Mouse (Mus musculus) liver, adult 2 months (tissue): ENCODE results near the gene Tmed10. TPM values are rescaled to one million over a fixed set of nuclear protein-coding genes. Genes with fewer than 3 reads are reported as not detected.

Experiments
- DNase-seq: peaks from one replicate; pipeline ENCODE4 v3.0.0-alpha.2; 2011; ENCODE audit warnings: low read depth, low spot score; ENCODE audit errors: extremely low read depth
- H3K27ac ChIP-seq: fragments of 200-500 bp; replicated peaks from 2 replicates; pipeline ENCODE4 v1.5.1; 2012; ENCODE audit warnings: low read depth, mild to moderate bottlenecking, control low read depth, inconsistent platforms, low read length; ENCODE audit not compliant: insufficient read depth
- H3K27me3 ChIP-seq: fragments of 200-500 bp; 2 replicates; pipeline ENCODE4 v1.6.1; 2012; ENCODE audit warnings: mild to moderate bottlenecking, moderate library complexity, low read length, inconsistent platforms; ENCODE audit not compliant: control insufficient read depth, insufficient read depth
- H3K36me3 ChIP-seq: fragments of 200-500 bp; 2 replicates; pipeline ENCODE4 v1.6.1; 2012; ENCODE audit warnings: low read length, inconsistent platforms; ENCODE audit not compliant: control insufficient read depth, insufficient read depth
- H3K4me1 ChIP-seq: fragments of 200-500 bp; 2 replicates; pipeline ENCODE4 v1.6.1; 2011; ENCODE audit warnings: low read length; ENCODE audit not compliant: control insufficient read depth, insufficient read depth
- H3K4me3 ChIP-seq: fragments of 200-500 bp; 2 replicates; pipeline ENCODE4 v1.5.1; 2011; ENCODE audit warnings: low read depth, mild to moderate bottlenecking, control low read depth, low read length, moderate library complexity; ENCODE audit not compliant: insufficient read depth
- H3K79me2 ChIP-seq: fragments of 200-500 bp; 2 replicates; pipeline ENCODE4 v1.6.1; 2012; ENCODE audit warnings: inconsistent platforms, mild to moderate bottlenecking, low read length, moderate library complexity; ENCODE audit not compliant: control insufficient read depth, insufficient read depth
- H3K9ac ChIP-seq: fragments of 200-500 bp; 2 replicates; pipeline ENCODE4 v1.6.1; 2012; ENCODE audit warnings: low read depth, mild to moderate bottlenecking, control low read depth, inconsistent platforms, low read length
- CTCF ChIP-seq: fragments of 200-500 bp; IDR thresholded peaks from 2 replicates; pipeline ENCODE4 v1.5.1; 2011; ENCODE audit warnings: low read depth, low read length, control low read depth
- POLR2A ChIP-seq: fragments of 200-500 bp; IDR thresholded peaks from 2 replicates; pipeline ENCODE4 v1.6.1; 2011; ENCODE audit warnings: low read length, control low read depth; ENCODE audit not compliant: insufficient read depth; ENCODE audit errors: extremely low read depth
- WGBS: fragments of 180-500 bp; shearing (Covaris S2); methylation state at CpG from one replicate; pipeline ENCODE4 v1.1.7; 2018; 5-methylcytosine and 5-hydroxymethylcytosine counted together
- polyA plus RNA-seq: library from polyadenylated mRNA; depleted of rRNA; stranded (reverse); fragments of >200 nt; gene quantifications from 2 replicates; pipeline ENCODE4 v1.2.3, GENCODE M21; 2012
- total RNA-seq: library from RNA; depleted of rRNA; stranded (reverse); fragments of >200 nt; gene quantifications from 2 replicates; pipeline ENCODE4 v1.2.3, GENCODE M21; 2014

The Tmed10 gene
- total and polyA plus RNA-seq, 2 experiments: 44.3 to 151 TPM

DNA sequence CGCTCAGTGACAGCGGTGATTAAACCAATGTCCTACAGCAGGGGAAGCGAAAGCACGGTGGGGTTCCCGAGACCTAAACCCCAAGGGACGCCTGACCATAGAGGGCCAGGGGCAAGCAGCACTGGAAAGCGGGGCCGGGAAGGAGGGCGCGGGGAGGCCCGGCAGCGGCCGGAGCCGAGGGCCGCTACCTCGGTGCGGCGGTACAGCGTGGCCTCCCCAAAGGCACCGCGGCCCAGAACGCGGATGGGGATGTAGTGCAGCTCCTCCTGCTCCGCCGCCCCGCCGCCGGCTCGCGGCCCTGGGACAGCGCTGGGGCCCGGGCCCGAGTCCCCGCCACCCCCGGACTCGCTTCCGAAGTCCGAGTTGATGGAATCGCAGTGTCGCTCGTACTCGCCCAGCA, 35.8 kb downstream of the Tmed10 start:
- peaks cover 21% of the 10 kb centered on the region for H3K36me3 ChIP-seq
- DNase-seq: no peak
- H3K27ac ChIP-seq: peak overlapping the region; percentile 75
- WGBS: 1% methylated on average over 40 of the region's 42 CpGs
- peaks cover 3% of the 10 kb centered on the region; the same call in 1 of the 2 replicates for H3K79me2 ChIP-seq
- TF ChIP-seq CTCF (no peak), POLR2A (no peak)
- peak overlapping the region; percentile 94 for H3K9ac ChIP-seq
- peak overlapping the region; percentile 70 for H3K4me3 ChIP-seq
- H3K4me1 ChIP-seq: peaks cover 11% of the 10 kb centered on the region
- H3K27me3 ChIP-seq: no peaks in the 10 kb centered on the region

DNA sequence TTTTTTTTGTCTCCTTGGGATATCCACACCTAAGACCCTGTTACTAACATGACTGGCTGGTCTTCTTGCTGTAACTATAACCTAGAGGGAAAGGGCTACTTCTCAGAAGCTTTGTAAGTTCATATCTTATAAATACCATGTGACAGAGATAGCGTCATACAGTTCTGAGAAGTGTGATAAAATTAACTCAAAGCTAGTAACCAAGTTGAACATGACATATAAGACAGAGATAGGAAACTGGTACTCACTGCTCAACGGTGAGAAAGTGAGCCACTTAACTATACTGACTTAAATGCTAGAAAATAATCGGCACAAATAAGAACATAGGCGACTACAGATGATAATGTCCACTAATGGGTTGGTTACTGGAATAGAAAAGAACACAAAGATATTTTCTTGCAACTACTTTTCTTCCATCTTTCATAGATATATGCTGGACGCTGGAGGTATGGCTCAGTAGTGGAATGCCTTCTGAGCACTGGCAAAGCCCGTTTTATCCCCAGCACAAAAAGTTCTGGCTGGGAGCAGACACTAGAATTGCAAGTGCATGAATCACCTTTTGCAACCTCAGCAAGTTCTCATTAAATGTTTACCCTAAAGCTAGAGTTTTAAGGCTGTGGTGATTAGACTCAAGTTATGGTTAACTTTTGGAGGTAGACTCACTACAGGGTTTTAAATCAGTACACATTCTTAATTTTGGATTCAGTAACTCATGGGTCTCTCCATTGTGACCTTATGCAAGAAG, 36.9 kb downstream of the Tmed10 start:
- H3K27me3 ChIP-seq: no peaks in the 10 kb centered on the region
- no peak for TF ChIP-seq CTCF
- no peak for TF ChIP-seq POLR2A
- peaks cover 22% of the 10 kb centered on the region for H3K36me3 ChIP-seq
- peaks cover 3% of the 10 kb centered on the region; the same call in 1 of the 2 replicates for H3K79me2 ChIP-seq
- no peak overlapping the region for H3K9ac ChIP-seq
- H3K4me1 ChIP-seq: peaks cover 11% of the 10 kb centered on the region
- WGBS: 75% methylated on average over 6 of the region's 6 CpGs
- no peak overlapping the region for H3K4me3 ChIP-seq
- H3K27ac ChIP-seq: no peak overlapping the region
- DNase-seq: no peak

DNA sequence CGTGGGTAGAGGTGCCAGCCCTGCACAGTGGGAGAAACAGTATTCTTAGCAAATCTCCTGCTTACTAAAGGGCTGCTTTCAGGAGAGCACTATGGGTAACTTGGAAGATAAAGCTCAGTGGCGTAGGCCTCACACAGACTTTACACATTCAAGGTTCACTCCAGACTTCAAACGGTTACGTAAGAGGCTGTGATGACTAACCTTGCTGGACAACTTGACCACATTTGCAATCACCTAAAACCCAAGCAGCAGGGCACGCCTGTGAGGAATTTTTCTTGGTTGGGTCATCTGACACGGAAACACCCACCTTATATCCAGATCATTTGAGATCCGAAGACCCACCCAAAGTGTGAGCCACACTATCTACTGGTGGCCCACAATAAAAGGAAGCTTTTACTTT, 44.5 kb downstream of the Tmed10 start:
- no peaks in the 10 kb centered on the region for H3K4me1 ChIP-seq
- no peaks in the 10 kb centered on the region for H3K79me2 ChIP-seq
- peak; percentile 71 for DNase-seq
- TF ChIP-seq POLR2A (no peak), CTCF (no peak)
- H3K4me3 ChIP-seq: no peak overlapping the region
- no peak overlapping the region for H3K9ac ChIP-seq
- whole genome bisulfite sequencing: 56% methylated on average over 7 of the region's 7 CpGs
- H3K27me3 ChIP-seq: no peaks in the 10 kb centered on the region
- H3K27ac ChIP-seq: no peak overlapping the region
- H3K36me3 ChIP-seq: peaks cover 62% of the 10 kb centered on the region

DNA sequence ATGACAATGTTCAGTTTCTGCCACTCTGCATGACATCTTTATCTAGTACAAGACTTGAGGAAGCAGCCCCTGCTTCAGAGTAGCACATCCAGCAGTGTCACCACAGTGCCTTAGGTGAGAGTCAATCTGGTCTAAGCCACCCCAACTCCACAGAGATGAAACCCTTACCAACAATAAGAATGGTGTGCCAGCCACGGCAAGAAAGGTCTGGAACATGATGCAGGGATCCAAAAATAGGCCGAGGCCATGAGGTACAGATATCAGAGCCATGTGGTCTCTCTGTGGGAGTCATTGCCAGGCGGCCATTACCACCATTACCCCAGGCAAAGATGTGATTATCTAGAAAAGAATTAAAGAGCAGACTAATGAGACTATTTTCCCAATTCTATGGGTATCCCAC, 66.0 kb downstream of the Tmed10 start:
- 82% methylated on average over 3 of the region's 3 CpGs for WGBS
- TF ChIP-seq POLR2A: no peak
- TF ChIP-seq CTCF: no peak
- H3K79me2 ChIP-seq: no peaks in the 10 kb centered on the region

DNA sequence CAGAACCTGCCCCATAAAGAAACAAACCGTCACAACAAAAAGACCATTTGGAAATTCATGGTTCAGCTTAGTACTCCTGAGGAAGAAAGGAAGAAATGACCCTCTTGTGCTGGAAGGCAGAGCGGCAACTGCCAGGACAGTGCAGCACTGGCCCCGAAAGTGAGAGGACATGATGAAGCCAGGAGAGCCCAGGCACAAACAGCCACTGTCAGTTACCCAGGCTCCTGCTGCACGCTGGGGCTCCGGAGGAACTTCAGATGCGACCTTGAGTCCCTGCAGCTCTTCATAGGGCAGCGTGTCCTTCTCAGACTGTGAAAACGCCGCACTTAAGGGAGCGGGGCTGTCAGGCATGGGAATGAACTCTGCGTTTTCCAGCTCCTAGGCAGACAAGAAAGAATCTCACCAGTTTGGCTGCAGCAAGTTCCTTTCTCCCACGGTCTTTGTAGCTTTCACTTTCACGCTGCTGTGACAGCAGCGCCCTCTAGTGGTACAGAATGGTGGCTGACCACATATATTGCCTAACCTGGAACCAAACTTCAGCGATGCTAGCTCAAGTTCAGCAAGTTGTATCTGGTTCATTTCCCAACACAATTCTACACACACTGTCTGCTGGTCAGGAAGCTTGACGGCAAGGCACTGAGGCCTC, 69.3 kb downstream of the Tmed10 start:
- Histone ChIP-seq H3K27ac (peak overlapping the region; percentile 20), H3K79me2 (no peaks in the 10 kb centered on the region), H3K27me3 (no peaks in the 10 kb centered on the region), H3K9ac (peak overlapping the region; percentile 50), H3K36me3 (peaks cover 47% of the 10 kb centered on the region), H3K4me3 (peak overlapping the region; percentile 31), H3K4me1 (peaks cover 3% of the 10 kb centered on the region)
- 32% methylated on average over 16 of the region's 16 CpGs for WGBS
- peak; percentile 74 for DNase-seq
- TF ChIP-seq POLR2A: no peak
- peak; percentile 79 for TF ChIP-seq CTCF

More for the DNA sequence above, 66.0 kb downstream of the Tmed10 start:
- no peak for DNase-seq
- Histone ChIP-seq H3K27ac (no peak overlapping the region), H3K36me3 (peaks cover 55% of the 10 kb centered on the region), H3K4me3 (no peak overlapping the region), H3K9ac (no peak overlapping the region), H3K27me3 (no peaks in the 10 kb centered on the region), H3K4me1 (peaks cover 3% of the 10 kb centered on the region)

DNA sequence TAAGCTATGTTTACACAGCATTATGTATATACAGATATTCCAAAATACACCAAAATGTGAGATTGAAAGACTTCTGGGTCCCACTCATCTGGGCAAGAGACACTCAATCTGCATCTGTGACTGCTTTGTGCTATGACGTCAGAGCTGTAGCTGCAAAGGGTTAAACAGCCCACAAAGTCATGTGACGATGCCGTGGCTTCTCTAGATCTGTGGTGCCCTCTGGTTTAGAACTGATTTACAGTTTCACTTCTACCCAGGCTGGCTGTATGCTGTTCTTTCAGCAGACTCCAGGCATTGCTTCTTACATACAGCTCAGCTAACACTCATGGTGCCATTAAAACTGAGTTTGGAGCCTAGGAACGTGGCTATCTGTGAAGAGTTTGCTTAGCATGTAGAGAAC, 69.9 kb downstream of the Tmed10 start:
- TF ChIP-seq CTCF (no peak), POLR2A (no peak)
- WGBS: 62% methylated on average over 4 of the region's 4 CpGs
- H3K36me3 ChIP-seq: peaks cover 44% of the 10 kb centered on the region
- H3K27ac ChIP-seq: no peak overlapping the region
- DNase-seq: peak; percentile 38
- no peak overlapping the region for H3K9ac ChIP-seq
- no peak overlapping the region for H3K4me3 ChIP-seq
- H3K4me1 ChIP-seq: peaks cover 5% of the 10 kb centered on the region
- H3K79me2 ChIP-seq: no peaks in the 10 kb centered on the region
- H3K27me3 ChIP-seq: no peaks in the 10 kb centered on the region
